In the genomic region with DNA sequence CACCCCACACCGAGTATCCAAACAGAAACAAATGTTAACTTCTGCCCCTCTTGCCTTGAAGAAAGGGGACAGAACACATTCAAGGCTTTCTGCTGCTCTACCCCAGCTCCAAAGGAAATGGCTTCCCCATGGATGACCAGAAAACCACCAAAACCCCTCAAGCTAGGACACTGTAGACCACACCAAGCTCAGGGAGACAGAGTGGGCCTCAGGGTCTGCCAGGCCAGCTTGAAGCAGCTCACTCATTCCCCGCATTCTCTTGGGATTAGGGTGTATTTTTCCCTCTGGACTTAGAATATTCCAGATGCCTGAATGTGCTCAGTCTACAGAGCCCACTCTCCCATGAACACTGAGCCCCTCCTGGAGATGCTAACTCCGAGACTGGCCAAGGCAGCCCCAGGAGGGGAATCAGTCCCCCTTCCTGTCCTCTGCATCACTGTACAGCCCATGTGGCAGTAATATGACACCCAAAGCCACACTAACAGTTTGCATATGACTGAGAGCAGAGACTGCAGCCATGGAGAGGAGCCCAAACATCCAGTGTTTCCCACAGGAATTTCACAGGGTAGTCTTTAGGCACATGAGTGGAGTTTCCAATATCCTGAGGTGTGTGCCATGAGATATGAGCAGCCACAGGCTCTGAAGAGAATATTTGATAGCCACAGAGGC, we compare ENCODE assay signal across 17 mouse cellular contexts.
A peak's percentile ranks its signal among the peaks of the same experiment; 100 is the strongest.
DNase-seq lines count a peak whose midpoint lies in the region; ATAC-seq lines count a peak whose summit lies in the region.
"Had no signal": no experiment of that assay in that cellular context is flagged by ENCODE, and none has a peak within 500 bp of the region (broad histone marks: within the 10 kb centered on the region; RNA-seq: fewer than 3 reads in every experiment).

No protein-coding gene starts in this region.

- H3K27ac ChIP-seq in lung, embryonic 15.5 days: no peak overlapping the region
- H3K27ac ChIP-seq: forebrain, embryonic 15.5 days; left cerebral cortex, adult 2 months; liver, embryonic 12.5 days had no signal

- no peaks in the 10 kb centered on the region for H3K27me3 ChIP-seq in lung, embryonic 15.5 days
- H3K27me3 ChIP-seq: forebrain, embryonic 15.5 days; liver, embryonic 12.5 days had no signal

- H3K4me3 ChIP-seq in lung, embryonic 15.5 days: no peak overlapping the region
- H3K4me3 ChIP-seq: forebrain, embryonic 15.5 days; left cerebral cortex, adult 2 months; liver, embryonic 12.5 days had no signal

- peak; percentile 48; the same call in 1 of the 2 replicates for ATAC-seq in lung, embryonic 15.5 days (ENCODE audit: borderline replicate concordance, extremely low read depth, low FRiP score, low TSS enrichment)
- no peak for ATAC-seq in inflammation-experienced regulatory T-cells, adult 6 months
- ATAC-seq: forebrain, embryonic 15.5 days; liver, embryonic 12.5 days had no signal

- DNase-seq in embryo, embryonic 10 days (ENCODE audit: low spot score): peak; percentile 31
- no peak for DNase-seq in embryo, embryonic 9.5 days (ENCODE audit: extremely low spot score)
- no peak for DNase-seq in lung, postnatal 10 days
- DNase-seq in forelimb bud, embryonic 11.5 days (ENCODE audit: low read depth, low spot score): peak; percentile 77
- DNase-seq in yolk sac, embryonic 10.5 days (ENCODE audit: low spot score): peak; percentile 7
- no peak for DNase-seq in thymus, adult 18-20 months
- DNase-seq: cerebellum, adult 11 months; gastrocnemius, postnatal 14 days; kidney, adult 11 months; lung, postnatal 4 days; midbrain, embryonic 14.5 days; right cerebral cortex, postnatal 25 days had no signal

- no peaks in the 10 kb centered on the region for H3K9me3 ChIP-seq in lung, embryonic 15.5 days
- H3K9me3 ChIP-seq: forebrain, embryonic 15.5 days; liver, embryonic 12.5 days had no signal

- H3K9ac ChIP-seq in lung, embryonic 15.5 days: no peak overlapping the region
- H3K9ac ChIP-seq: forebrain, embryonic 15.5 days; liver, embryonic 12.5 days had no signal

- no peaks in the 10 kb centered on the region for H3K36me3 ChIP-seq in lung, embryonic 15.5 days
- H3K36me3 ChIP-seq: forebrain, embryonic 15.5 days; liver, embryonic 12.5 days had no signal

- H3K4me1 ChIP-seq in lung, embryonic 15.5 days: 0 out of 2 replicates have a peak, but pooled peaks cover 3% of the 10 kb centered on the region
- H3K4me1 ChIP-seq: forebrain, embryonic 15.5 days; liver, embryonic 12.5 days had no signal

- WGBS in lung, embryonic 15.5 days: 48% methylated on average over 3 of the region's 3 CpGs

- H3K4me2 ChIP-seq in lung, embryonic 15.5 days: no peak overlapping the region
- H3K4me2 ChIP-seq: forebrain, embryonic 15.5 days; liver, embryonic 12.5 days had no signal

Comparison
In these comparisons a context has a peak if more than half of its experiments do, and no peak if none do; other contexts are left out.
1. DNase-seq: peak in embryo, embryonic 10 days (single experiment), forelimb bud, embryonic 11.5 days (single experiment) and yolk sac, embryonic 10.5 days (single experiment); none in embryo, embryonic 9.5 days (single experiment), lung, postnatal 10 days (single experiment) and thymus, adult 18-20 months (0 of 2).